Mouse (Mus musculus) myocyte (in vitro differentiated cells): Measurements from ENCODE around the gene Dnaja2.

ENCODE experiments used
- E2F4 ChIP-seq: IDR thresholded peaks from one replicate; pipeline ENCODE4 v1.6.1; 2011; ENCODE audit warnings: mild to moderate bottlenecking, control low read depth, moderate library complexity; ENCODE audit not compliant: insufficient read depth
- MAX ChIP-seq: IDR thresholded peaks from one replicate; pipeline ENCODE4 v1.6.1; 2011; ENCODE audit warnings: low read depth, mild to moderate bottlenecking, control low read depth
- POLR2A ChIP-seq: IDR thresholded peaks from one replicate; pipeline ENCODE4 v1.6.1; 2011; ENCODE audit warnings: low read depth, mild to moderate bottlenecking, control low read depth, moderate library complexity; ENCODE audit not compliant: insufficient read length
- SRF ChIP-seq: IDR thresholded peaks from one replicate; pipeline ENCODE4 v1.6.1; 2011; ENCODE audit warnings: low read depth; ENCODE audit not compliant: control insufficient read depth, insufficient read length
- TCF12 ChIP-seq: IDR thresholded peaks from one replicate; pipeline ENCODE4 v1.6.1; 2011; ENCODE audit warnings: mild to moderate bottlenecking, control low read depth; ENCODE audit not compliant: poor library complexity, insufficient read depth, severe bottlenecking
- USF1 ChIP-seq: IDR thresholded peaks from one replicate; pipeline ENCODE4 v1.6.1; 2011; ENCODE audit warnings: low read depth, mild to moderate bottlenecking, control low read depth, moderate library complexity

- TF ChIP-seq USF1 = no peak
- no peak for TF ChIP-seq POLR2A
- TF ChIP-seq MAX = no peak
- TF ChIP-seq E2F4 = no peak
- no peak for TF ChIP-seq TCF12
- no peak for TF ChIP-seq SRF
These were observed 22.5 kb upstream of the Dnaja2 start for GRCm38 (mm10) chr8:85577666-85578065.
